Comparison of ENCODE assay signal across 15 mouse cellular contexts in the genomic region with DNA sequence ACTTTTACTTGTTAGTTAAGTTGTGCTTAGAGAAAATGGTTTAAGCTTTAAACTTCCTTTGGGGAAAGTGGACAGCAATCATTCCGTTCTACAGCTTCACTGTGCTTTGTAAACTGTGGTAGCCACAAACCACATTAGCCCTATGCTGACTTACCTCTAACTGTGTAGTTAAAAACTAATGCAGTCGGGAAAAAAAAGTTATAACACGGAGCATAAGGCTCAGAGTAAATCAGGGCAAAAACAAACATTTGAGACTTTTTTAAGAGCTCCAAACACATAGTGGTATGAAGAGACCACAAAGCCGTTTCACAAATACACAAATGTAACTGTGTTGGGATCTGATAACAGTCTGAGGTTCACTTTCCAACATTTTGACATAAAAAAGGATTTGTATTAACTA.
"Had no signal": no experiment of that assay in that cellular context is flagged by ENCODE, and none has a peak within 500 bp of the region (broad histone marks: within the 10 kb centered on the region; RNA-seq: fewer than 3 reads in every experiment).

No protein-coding gene starts in this region.

- H3K4me1 ChIP-seq: liver, embryonic 12.5 days; liver, embryonic 15.5 days; lung, embryonic 15.5 days; megakaryocyte, embryonic 14.5 days; midbrain, embryonic 13.5 days; neural tube, embryonic 13.5 days; stomach, embryonic 15.5 days had no signal

- H3K27ac ChIP-seq: left cerebral cortex, adult 2 months; limb, embryonic 12.5 days; liver, embryonic 12.5 days; liver, embryonic 15.5 days; lung, embryonic 15.5 days; midbrain, embryonic 13.5 days; neural tube, embryonic 13.5 days; stomach, embryonic 15.5 days had no signal

- H3K9ac ChIP-seq: limb, embryonic 12.5 days; liver, embryonic 12.5 days; liver, embryonic 15.5 days; lung, embryonic 15.5 days; midbrain, embryonic 13.5 days; neural tube, embryonic 13.5 days; stomach, embryonic 15.5 days had no signal

- ATAC-seq: liver, embryonic 12.5 days; midbrain, embryonic 13.5 days; midbrain, embryonic 16.5 days had no signal

- H3K36me3 ChIP-seq: limb, embryonic 12.5 days; liver, embryonic 12.5 days; liver, embryonic 15.5 days; lung, embryonic 15.5 days; midbrain, embryonic 10.5 days; midbrain, embryonic 13.5 days; neural tube, embryonic 13.5 days; stomach, embryonic 15.5 days had no signal

- H3K4me3 ChIP-seq: left cerebral cortex, adult 2 months; limb, embryonic 12.5 days; liver, embryonic 12.5 days; liver, embryonic 15.5 days; lung, embryonic 15.5 days; megakaryocyte, embryonic 14.5 days; midbrain, embryonic 10.5 days; midbrain, embryonic 13.5 days; myocyte; neural tube, embryonic 13.5 days; stomach, embryonic 15.5 days had no signal

- DNase-seq: layer of hippocampus, postnatal 36 days; spleen, adult 18-20 months; thymus, postnatal 25 days had no signal

- H3K27me3 ChIP-seq: limb, embryonic 12.5 days; liver, embryonic 12.5 days; liver, embryonic 15.5 days; lung, embryonic 15.5 days; megakaryocyte, embryonic 14.5 days; midbrain, embryonic 13.5 days; neural tube, embryonic 13.5 days; stomach, embryonic 15.5 days had no signal

- H3K4me2 ChIP-seq: limb, embryonic 12.5 days; liver, embryonic 12.5 days; liver, embryonic 15.5 days; lung, embryonic 15.5 days; midbrain, embryonic 13.5 days; neural tube, embryonic 13.5 days; stomach, embryonic 15.5 days had no signal

- H3K9me3 ChIP-seq: limb, embryonic 12.5 days; liver, embryonic 12.5 days; liver, embryonic 15.5 days; lung, embryonic 15.5 days; megakaryocyte, embryonic 14.5 days; midbrain, embryonic 10.5 days; midbrain, embryonic 13.5 days; neural tube, embryonic 13.5 days; stomach, embryonic 15.5 days had no signal
